Mouse (Mus musculus): ENCODE results near the gene Rbms1. TPM values are rescaled to one million over a fixed set of nuclear protein-coding genes. Genes with fewer than 3 reads are reported as not detected.

Gene Rbms1
- total and polyA plus RNA-seq, 3 experiments = 10.1 to 27.4 TPM; not detected in 1

DNA sequence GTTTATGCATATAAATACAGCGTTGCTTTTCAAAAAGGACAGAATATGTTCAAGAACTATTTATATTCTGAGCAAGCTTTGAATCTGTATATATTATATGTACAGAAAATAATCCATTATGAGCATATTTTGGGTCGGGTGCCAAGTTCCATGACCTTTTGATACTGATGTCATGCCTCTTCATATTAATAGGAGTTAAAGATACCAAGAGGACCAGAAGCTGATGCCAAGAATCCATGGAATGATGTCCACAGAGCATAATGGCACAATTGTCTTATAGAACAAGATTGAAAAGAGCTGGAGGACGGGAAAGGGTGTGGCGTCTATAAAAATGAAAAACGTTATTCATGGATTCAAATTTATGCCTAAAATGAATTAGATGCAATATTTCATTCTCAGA, 23.3 kb upstream of the Rbms1 start:
- H3K9me3 ChIP-seq (replicated peaks; ENCODE audit: insufficient read depth, low read length) = no peaks in the 10 kb centered on the region
- no peaks in the 10 kb centered on the region for H3K36me3 ChIP-seq (ENCODE audit: control insufficient read depth in 1 of 2, insufficient read depth in 2 of 2, low read length in 2 of 2)
- no peaks in the 10 kb centered on the region for H3K27me3 ChIP-seq (ENCODE audit: control insufficient read depth in 1 of 2, insufficient read depth in 2 of 2, low read length in 2 of 2)
- no peak overlapping the region for H3K9ac ChIP-seq (ENCODE audit: control insufficient read depth, low read depth, low read length, poor library complexity, severe bottlenecking)
- DNase-seq (ENCODE audit: low read depth, low spot score) = no peak
- H3K4me1 ChIP-seq (ENCODE audit: control insufficient read depth in 1 of 2, insufficient read depth in 2 of 2, low read length in 2 of 2) = no peaks in the 10 kb centered on the region
- no peaks in the 10 kb centered on the region for H3K79me2 ChIP-seq (ENCODE audit: control insufficient read depth, insufficient read depth, low read length, poor library complexity)
- H3K4me3 ChIP-seq (ENCODE audit: control insufficient read depth in 1 of 2, insufficient read depth in 1 of 2, low read depth in 2 of 2, low read length in 2 of 2) = no peak overlapping the region
- H3K27ac ChIP-seq (ENCODE audit: control insufficient read depth, low read depth, low read length) = no peak overlapping the region
- no peak for TF ChIP-seq MAFK (IDR thresholded peaks at IDR 0.05; ENCODE audit: borderline replicate concordance, low read depth, low read length)
- no peak for TF ChIP-seq POLR2AphosphoS5 (IDR thresholded peaks at IDR 0.05; ENCODE audit: borderline replicate concordance, low read depth, low read length)
- no peak for TF ChIP-seq SIN3A (IDR thresholded peaks at IDR 0.05; ENCODE audit: low read length)
- TF ChIP-seq TAL1 (IDR thresholded peaks at IDR 0.05; ENCODE audit: low read length) = no peak
- TF ChIP-seq TCF12 (IDR thresholded peaks at IDR 0.05; ENCODE audit: low read depth, low read length) = no peak
- no peak for TF ChIP-seq ZKSCAN1 (IDR thresholded peaks at IDR 0.05; ENCODE audit: low read depth, low read length)
- TF ChIP-seq SMC3 (IDR thresholded peaks at IDR 0.05; ENCODE audit: low read depth, low read length) = no peak
- TF ChIP-seq CHD2 (IDR thresholded peaks at IDR 0.05; ENCODE audit: low read length) = no peak
- no peak for TF ChIP-seq EP300 (IDR thresholded peaks at IDR 0.05; ENCODE audit: low read depth in 1 of 2, low read length in 2 of 2)
- TF ChIP-seq ETS1 (IDR thresholded peaks at IDR 0.05; ENCODE audit: low read depth, low read length) = no peak
- TF ChIP-seq HCFC1 (IDR thresholded peaks at IDR 0.05; ENCODE audit: low read depth, low read length) = no peak
- no peak for TF ChIP-seq TBP (IDR thresholded peaks at IDR 0.05; ENCODE audit: low read depth, low read length)

GRCm38 (mm10) chr2:60978538-60979313, 15.7 kb upstream of the Rbms1 start:
- no peaks in the 10 kb centered on the region for H3K27me3 ChIP-seq (ENCODE audit: control insufficient read depth in 1 of 2, insufficient read depth in 2 of 2, low read length in 2 of 2)
- peak; percentile 72 for DNase-seq (ENCODE audit: low read depth, low spot score)
- peaks cover 0 to 7% of the 10 kb centered on the region in 2 experiments; a peak in 2 of 4 replicates for H3K36me3 ChIP-seq (ENCODE audit: control insufficient read depth in 1 of 2, insufficient read depth in 2 of 2, low read length in 2 of 2)
- H3K9me3 ChIP-seq (replicated peaks; ENCODE audit: insufficient read depth, low read length) = no peaks in the 10 kb centered on the region
- H3K79me2 ChIP-seq (ENCODE audit: control insufficient read depth, insufficient read depth, low read length, poor library complexity) = no peaks in the 10 kb centered on the region
- H3K4me1 ChIP-seq (ENCODE audit: control insufficient read depth in 1 of 2, insufficient read depth in 2 of 2, low read length in 2 of 2) = peaks cover 0 to 4% of the 10 kb centered on the region in 2 experiments; a peak in 1 of 4 replicates
- H3K27ac ChIP-seq (ENCODE audit: control insufficient read depth, low read depth, low read length) = no peak overlapping the region
- no peak for TF ChIP-seq USF2 (IDR thresholded peaks at IDR 0.05; ENCODE audit: borderline replicate concordance in 1 of 2, insufficient read depth in 1 of 2, low read depth in 1 of 2, low read length in 2 of 2)
- TF ChIP-seq ETS1 (IDR thresholded peaks at IDR 0.05; ENCODE audit: low read depth, low read length) = peak; percentile 54
- TF ChIP-seq GATA1 (IDR thresholded peaks at IDR 0.05; ENCODE audit: low read depth, low read length) = peak; percentile 64
- TF ChIP-seq RCOR1 (IDR thresholded peaks at IDR 0.05; ENCODE audit: low read depth, low read length) = peak; percentile 58; the same call in 1 of the 2 replicates
- TF ChIP-seq MAX (IDR thresholded peaks at IDR 0.05; ENCODE audit: low read length) = no peak
- TF ChIP-seq ZKSCAN1 (IDR thresholded peaks at IDR 0.05; ENCODE audit: low read depth, low read length) = no peak
- no peak for TF ChIP-seq UBTF (IDR thresholded peaks at IDR 0.05; ENCODE audit: borderline replicate concordance, insufficient read depth, low read depth, low read length)
- TF ChIP-seq EP300 (IDR thresholded peaks at IDR 0.05; ENCODE audit: low read depth in 1 of 2, low read length in 2 of 2) = peak; percentile 69 to 74
- peak; percentile 83 for TF ChIP-seq TCF12 (IDR thresholded peaks at IDR 0.05; ENCODE audit: low read depth, low read length)
- peak; percentile 84 for TF ChIP-seq TAL1 (IDR thresholded peaks at IDR 0.05; ENCODE audit: low read length)
- H3K4me3 ChIP-seq (ENCODE audit: control insufficient read depth in 1 of 2, insufficient read depth in 1 of 2, low read depth in 2 of 2, low read length in 2 of 2) = no peak overlapping the region
- no peak overlapping the region for H3K9ac ChIP-seq (ENCODE audit: control insufficient read depth, low read depth, low read length, poor library complexity, severe bottlenecking)
